Mouse (Mus musculus) heart, embryonic 14.5 days (tissue): ENCODE data around the gene Rgs6. TPM values are rescaled to one million over a fixed set of nuclear protein-coding genes. Genes with fewer than 3 reads are reported as not detected.

ENCODE experiments used
- ATAC-seq: fragments of 200-750 bp; cut with Nextera tagmentation; 2 replicates; pipeline ENCODE4 v1.8.0; 2017; ENCODE audit warnings: low read depth, moderate TSS enrichment; ENCODE audit not compliant: insufficient number of reproducible peaks, insufficient read depth, low FRiP score
- H3K27ac ChIP-seq, 2 experiments: fragments of 200-500 bp in 1 of 2; fragments of 300-500 bp in 1 of 2; sonication (generic) in 1 of 2; replicated peaks in 1 of 2; 2 replicates each; pipeline ENCODE4 v1.5.1; 2012 to 2014; ENCODE audit warnings: low read depth in 2 of 2, low read length in 2 of 2, control low read depth in 1 of 2, mild to moderate bottlenecking in 1 of 2, mixed read lengths in 1 of 2; ENCODE audit not compliant: control insufficient read depth in 1 of 2, insufficient read depth in 1 of 2
- H3K27me3 ChIP-seq: fragments of 300-500 bp; sonication (generic); 2 replicates; pipeline ENCODE4 v1.6.1; 2014; ENCODE audit warnings: mild to moderate bottlenecking, low read length, control low read depth; ENCODE audit not compliant: control insufficient read depth, insufficient read depth
- H3K36me3 ChIP-seq: fragments of 300-500 bp; sonication (generic); 2 replicates; pipeline ENCODE4 v1.6.1; 2014; ENCODE audit warnings: mild to moderate bottlenecking, control low read depth, low read length, mixed read lengths; ENCODE audit not compliant: control insufficient read depth, insufficient read depth
- H3K4me1 ChIP-seq, 2 experiments: fragments of 200-500 bp in 1 of 2; fragments of 300-500 bp in 1 of 2; sonication (generic) in 1 of 2; 2 replicates each; pipeline ENCODE4 v1.6.1; 2012 to 2014; ENCODE audit warnings: low read length in 2 of 2, control low read depth in 1 of 2, mixed read lengths in 1 of 2; ENCODE audit not compliant: control insufficient read depth in 2 of 2, insufficient read depth in 2 of 2
- H3K4me2 ChIP-seq: fragments of 300-500 bp; sonication (generic); 2 replicates; pipeline ENCODE4 v1.6.1; 2014; ENCODE audit warnings: mild to moderate bottlenecking, low read length
- H3K4me3 ChIP-seq, 2 experiments: fragments of 200-500 bp in 1 of 2; fragments of 300-500 bp in 1 of 2; sonication (generic) in 1 of 2; 2 replicates each; pipeline ENCODE4 v1.5.1; 2012 to 2014; ENCODE audit warnings: low read length in 2 of 2, mild to moderate bottlenecking in 2 of 2, control low read depth in 1 of 2, low read depth in 1 of 2, moderate library complexity in 1 of 2; ENCODE audit not compliant: control insufficient read depth in 1 of 2, insufficient read depth in 1 of 2
- H3K9ac ChIP-seq: fragments of 300-500 bp; sonication (generic); 2 replicates; pipeline ENCODE4 v1.6.1; 2014; ENCODE audit warnings: mild to moderate bottlenecking, low read length
- H3K9me3 ChIP-seq: fragments of 300-500 bp; sonication (generic); 2 replicates; pipeline ENCODE4 v1.6.1; 2016; ENCODE audit warnings: low read length, control low read depth; ENCODE audit not compliant: control insufficient read depth
- WGBS: fragments of 180-500 bp; shearing (Covaris S2); extraction: QIAGEN DNeasy Blood & Tissue Kit; methylation state at CpG from one replicate; pipeline ENCODE4 v1.1.7; 2014; 5-methylcytosine and 5-hydroxymethylcytosine counted together
- polyA plus RNA-seq: library from polyadenylated mRNA; unstranded; fragments of >200 nt; fragmentation: Nextera tagmentation; extraction: Ambion mirVana; gene quantifications from 2 replicates; pipeline ENCODE4 v1.2.1, GENCODE M21; 2014

Rgs6 gene
- polyA plus RNA-seq, 1 experiment from 2014 or later: 17.8 TPM

- no peak overlapping the region for H3K4me3 ChIP-seq
- 42% methylated on average over 7 of the region's 7 CpGs for WGBS
- no peak for ATAC-seq
- peaks cover 17 to 19% of the 10 kb centered on the region in 2 experiments for H3K4me1 ChIP-seq
- no peaks in the 10 kb centered on the region for H3K36me3 ChIP-seq
- peak overlapping the region; percentile 22 to 39; a peak in 2 of 4 replicates for H3K27ac ChIP-seq
- H3K4me2 ChIP-seq: no peak overlapping the region
- H3K9ac ChIP-seq: no peak overlapping the region
- H3K9me3 ChIP-seq: no peaks in the 10 kb centered on the region
- no peaks in the 10 kb centered on the region for H3K27me3 ChIP-seq
These were observed 450.7 kb downstream of the Rgs6 start for GRCm38 (mm10) chr12:83038779-83039178.

- peaks cover 19 to 29% of the 10 kb centered on the region in 2 experiments for H3K4me1 ChIP-seq
- H3K4me2 ChIP-seq: no peak overlapping the region
- H3K27ac ChIP-seq: no peak overlapping the region
- 59% methylated on average over 3 of the region's 3 CpGs for WGBS
- no peaks in the 10 kb centered on the region for H3K27me3 ChIP-seq
- H3K36me3 ChIP-seq: no peaks in the 10 kb centered on the region
- H3K9ac ChIP-seq: no peak overlapping the region
- H3K9me3 ChIP-seq: no peaks in the 10 kb centered on the region
- H3K4me3 ChIP-seq: no peak overlapping the region
- ATAC-seq: no peak
These were observed 451.8 kb downstream of the Rgs6 start for GRCm38 (mm10) chr12:83039859-83040258.

- H3K4me2 ChIP-seq: no peak overlapping the region
- no peaks in the 10 kb centered on the region for H3K27me3 ChIP-seq
- ATAC-seq: no peak
- no peaks in the 10 kb centered on the region for H3K36me3 ChIP-seq
- H3K9ac ChIP-seq: peak overlapping the region; percentile 34; the same call in 1 of the 2 replicates
- no peak overlapping the region for H3K4me3 ChIP-seq
- peaks cover 10 to 25% of the 10 kb centered on the region in 2 experiments for H3K4me1 ChIP-seq
- no peaks in the 10 kb centered on the region for H3K9me3 ChIP-seq
- WGBS: 58% methylated on average over 6 of the region's 6 CpGs
- H3K27ac ChIP-seq: 0 out of 4 replicates have a peak overlapping the region, but pooled peaks of 1 of the 2 experiments have one; percentile 8
These were observed 456.0 kb downstream of the Rgs6 start for GRCm38 (mm10) chr12:83043980-83044620.

- no peak for ATAC-seq
- 20% methylated on average over 4 of the region's 4 CpGs for WGBS
- H3K27ac ChIP-seq: 0 out of 4 replicates have a peak overlapping the region, but pooled peaks of 1 of the 2 experiments have one; percentile 8
These were observed 456.5 kb downstream of the Rgs6 start for GRCm38 (mm10) chr12:83044621-83044990.

GRCm38 (mm10) chr12:83045001-83045531 lies 457.0 kb downstream of the Rgs6 start:
- H3K27me3 ChIP-seq: no peaks in the 10 kb centered on the region
- no peak for ATAC-seq
- no peak overlapping the region for H3K4me3 ChIP-seq
- no peak overlapping the region for H3K27ac ChIP-seq
- peaks cover 9 to 20% of the 10 kb centered on the region in 2 experiments for H3K4me1 ChIP-seq
- H3K9me3 ChIP-seq: no peaks in the 10 kb centered on the region
- no peak overlapping the region for H3K4me2 ChIP-seq
- no peaks in the 10 kb centered on the region for H3K36me3 ChIP-seq
- 51% methylated on average over 12 of the region's 12 CpGs for WGBS
- H3K9ac ChIP-seq: no peak overlapping the region; the same call in 1 of the 2 replicates

More at GRCm38 (mm10) chr12:83044621-83044990, 456.5 kb downstream of the Rgs6 start:
- no peaks in the 10 kb centered on the region for H3K9me3 ChIP-seq
- no peak overlapping the region for H3K4me3 ChIP-seq
- no peak overlapping the region for H3K4me2 ChIP-seq
- no peaks in the 10 kb centered on the region for H3K36me3 ChIP-seq
- H3K4me1 ChIP-seq: peaks cover 9 to 25% of the 10 kb centered on the region in 2 experiments
- no peak overlapping the region; the same call in 1 of the 2 replicates for H3K9ac ChIP-seq
- H3K27me3 ChIP-seq: no peaks in the 10 kb centered on the region

- H3K4me1 ChIP-seq: peaks cover 9 to 20% of the 10 kb centered on the region in 2 experiments
- H3K4me2 ChIP-seq: no peak overlapping the region
- no peak overlapping the region for H3K9ac ChIP-seq
- H3K4me3 ChIP-seq: no peak overlapping the region
- 92% methylated on average over 9 of the region's 9 CpGs for WGBS
- no peak for ATAC-seq
- H3K9me3 ChIP-seq: no peaks in the 10 kb centered on the region
- no peak overlapping the region for H3K27ac ChIP-seq
- H3K36me3 ChIP-seq: no peaks in the 10 kb centered on the region
- no peaks in the 10 kb centered on the region for H3K27me3 ChIP-seq
These were observed 458.6 kb downstream of the Rgs6 start for GRCm38 (mm10) chr12:83046734-83047133.

GRCm38 (mm10) chr12:83047710-83048109 lies 459.6 kb downstream of the Rgs6 start:
- no peak for ATAC-seq
- H3K27ac ChIP-seq: no peak overlapping the region
- peaks cover 9 to 20% of the 10 kb centered on the region in 2 experiments for H3K4me1 ChIP-seq
- no peak overlapping the region for H3K4me2 ChIP-seq
- 66% methylated on average over 7 of the region's 7 CpGs for WGBS
- H3K36me3 ChIP-seq: no peaks in the 10 kb centered on the region
- no peak overlapping the region for H3K9ac ChIP-seq
- no peaks in the 10 kb centered on the region for H3K9me3 ChIP-seq
- H3K27me3 ChIP-seq: no peaks in the 10 kb centered on the region
- no peak overlapping the region for H3K4me3 ChIP-seq
